Mouse (Mus musculus) kidney, embryonic 16.5 days (tissue): ENCODE measurements at regions not wholly inside any gene's neighbourhood (a gene's known extent, or its start where the extent isn't known, plus 50 kb on each side); places are given as distances from the start of the nearest gene placed in this dataset.

ENCODE experiments used
- ATAC-seq: fragments of 200-750 bp; cut with Nextera tagmentation; 2 replicates; pipeline ENCODE4 v1.8.0; 2017; ENCODE audit warnings: moderate TSS enrichment; ENCODE audit not compliant: low FRiP score, low TSS enrichment
- H3K27ac ChIP-seq: fragments of 300-500 bp; sonication (generic); 2 replicates; pipeline ENCODE4 v1.5.1; 2014; ENCODE audit warnings: low read length
- H3K27me3 ChIP-seq: fragments of 300-500 bp; sonication (generic); 2 replicates; pipeline ENCODE4 v1.6.1; 2014; ENCODE audit warnings: low read length, control low read depth, mixed read lengths; ENCODE audit not compliant: insufficient read depth
- H3K36me3 ChIP-seq: fragments of 300-500 bp; sonication (generic); 2 replicates; pipeline ENCODE4 v1.6.1; 2014; ENCODE audit warnings: low read length, control low read depth, mixed read lengths; ENCODE audit not compliant: insufficient read depth
- H3K4me1 ChIP-seq: fragments of 300-500 bp; sonication (generic); 2 replicates; pipeline ENCODE4 v1.6.1; 2014; ENCODE audit warnings: low read length, control low read depth, mixed read lengths; ENCODE audit not compliant: insufficient read depth
- H3K4me2 ChIP-seq: fragments of 300-500 bp; sonication (generic); replicated peaks from 2 replicates; pipeline ENCODE4 v1.6.1; 2014; ENCODE audit warnings: low read depth, low read length
- H3K4me3 ChIP-seq: fragments of 300-500 bp; sonication (generic); 2 replicates; pipeline ENCODE4 v1.5.1; 2014; ENCODE audit warnings: mild to moderate bottlenecking, low read length
- H3K9ac ChIP-seq: fragments of 300-500 bp; sonication (generic); replicated peaks from 2 replicates; pipeline ENCODE4 v1.6.1; 2014; ENCODE audit warnings: low read length
- H3K9me3 ChIP-seq: fragments of 300-500 bp; sonication (generic); 2 replicates; pipeline ENCODE4 v1.6.1; 2016; ENCODE audit warnings: low read length, control low read depth
- whole genome bisulfite sequencing: fragments of 180-500 bp; shearing (Covaris S2); extraction: QIAGEN DNeasy Blood & Tissue Kit; methylation state at CpG from one replicate; pipeline ENCODE4 v1.1.7; 2014; 5-methylcytosine and 5-hydroxymethylcytosine counted together

- no peak for ATAC-seq
- Histone ChIP-seq H3K27me3 (no peaks in the 10 kb centered on the region), H3K9me3 (no peaks in the 10 kb centered on the region), H3K4me1 (no peaks in the 10 kb centered on the region), H3K27ac (no peak overlapping the region), H3K36me3 (no peaks in the 10 kb centered on the region), H3K4me2 (no peak overlapping the region), H3K4me3 (no peak overlapping the region), H3K9ac (no peak overlapping the region)
- WGBS, result 54% methylated on average over 1 of the region's 1 CpGs
Measured at GRCm38 (mm10) chr2:56083226-56083625, 647.5 kb downstream of the Kcnj3 start.

- Histone ChIP-seq H3K27me3 (no peaks in the 10 kb centered on the region), H3K4me2 (no peak overlapping the region), H3K4me1 (no peaks in the 10 kb centered on the region), H3K9me3 (no peaks in the 10 kb centered on the region), H3K27ac (no peak overlapping the region), H3K4me3 (no peak overlapping the region), H3K9ac (no peak overlapping the region), H3K36me3 (no peaks in the 10 kb centered on the region)
- no peak for ATAC-seq
- WGBS, result 49% methylated on average over 3 of the region's 3 CpGs
Measured at GRCm38 (mm10) chr2:56109531-56109930, 673.8 kb downstream of the Kcnj3 start.

GRCm38 (mm10) chr2:56109975-56110374 lies 674.2 kb downstream of the Kcnj3 start:
- WGBS, result 58% methylated on average over 6 of the region's 6 CpGs
- ATAC-seq, result no peak
- Histone ChIP-seq H3K27me3 (no peaks in the 10 kb centered on the region), H3K4me3 (no peak overlapping the region), H3K36me3 (no peaks in the 10 kb centered on the region), H3K27ac (no peak overlapping the region), H3K9ac (no peak overlapping the region), H3K9me3 (no peaks in the 10 kb centered on the region), H3K4me1 (no peaks in the 10 kb centered on the region), H3K4me2 (no peak overlapping the region)

- peak; percentile 85 for ATAC-seq
- Histone ChIP-seq H3K9me3 (no peaks in the 10 kb centered on the region), H3K4me2 (no peak overlapping the region), H3K4me1 (no peaks in the 10 kb centered on the region), H3K27ac (no peak overlapping the region), H3K36me3 (no peaks in the 10 kb centered on the region), H3K4me3 (no peak overlapping the region), H3K9ac (no peak overlapping the region), H3K27me3 (peaks cover under 1% of the 10 kb centered on the region; the same call in 1 of the 2 replicates)
- 21% methylated on average over 3 of the region's 3 CpGs for WGBS
Measured at GRCm38 (mm10) chr2:56114469-56114868, 678.7 kb downstream of the Kcnj3 start.

- Histone ChIP-seq H3K9ac (no peak overlapping the region), H3K36me3 (no peaks in the 10 kb centered on the region), H3K9me3 (no peaks in the 10 kb centered on the region), H3K27me3 (peaks cover 4% of the 10 kb centered on the region; the same call in 1 of the 2 replicates), H3K27ac (no peak overlapping the region), H3K4me1 (no peaks in the 10 kb centered on the region), H3K4me3 (no peak overlapping the region), H3K4me2 (no peak overlapping the region)
- WGBS, result 36% methylated on average over 6 of the region's 6 CpGs
- ATAC-seq, result no peak
Measured at GRCm38 (mm10) chr2:56119368-56119767, 683.6 kb downstream of the Kcnj3 start.

- no peaks in the 10 kb centered on the region for H3K27me3 ChIP-seq
- H3K4me2 ChIP-seq, result no peak overlapping the region
- 72% methylated on average over 6 of the region's 6 CpGs for WGBS
- H3K36me3 ChIP-seq, result no peaks in the 10 kb centered on the region
- no peaks in the 10 kb centered on the region for H3K9me3 ChIP-seq
- H3K27ac ChIP-seq, result no peak overlapping the region
- H3K9ac ChIP-seq, result no peak overlapping the region
- H3K4me1 ChIP-seq, result no peaks in the 10 kb centered on the region
- no peak overlapping the region for H3K4me3 ChIP-seq
- no peak for ATAC-seq
Measured at GRCm38 (mm10) chr2:56147107-56147615, 711.4 kb downstream of the Kcnj3 start.

GRCm38 (mm10) chr2:56196449-56196848 lies 760.7 kb downstream of the Kcnj3 start:
- Histone ChIP-seq H3K4me1 (no peaks in the 10 kb centered on the region), H3K27me3 (no peaks in the 10 kb centered on the region), H3K4me3 (no peak overlapping the region), H3K27ac (no peak overlapping the region), H3K4me2 (no peak overlapping the region), H3K9ac (no peak overlapping the region), H3K36me3 (no peaks in the 10 kb centered on the region), H3K9me3 (no peaks in the 10 kb centered on the region)
- WGBS, result 76% methylated on average over 8 of the region's 8 CpGs
- no peak for ATAC-seq

GRCm38 (mm10) chr2:56227476-56227875 lies 791.7 kb downstream of the Kcnj3 start:
- no peak overlapping the region for H3K27ac ChIP-seq
- H3K4me1 ChIP-seq, result no peaks in the 10 kb centered on the region
- H3K9me3 ChIP-seq, result no peaks in the 10 kb centered on the region
- H3K27me3 ChIP-seq, result no peaks in the 10 kb centered on the region
- H3K4me3 ChIP-seq, result no peak overlapping the region
- no peaks in the 10 kb centered on the region for H3K36me3 ChIP-seq
- ATAC-seq, result no peak
- no peak overlapping the region for H3K4me2 ChIP-seq
- no peak overlapping the region for H3K9ac ChIP-seq
- WGBS, result 84% methylated on average over 7 of the region's 7 CpGs

GRCm38 (mm10) chr2:56233042-56233441 lies 797.3 kb downstream of the Kcnj3 start:
- Histone ChIP-seq H3K4me3 (no peak overlapping the region), H3K9ac (no peak overlapping the region), H3K27ac (no peak overlapping the region), H3K36me3 (no peaks in the 10 kb centered on the region), H3K27me3 (no peaks in the 10 kb centered on the region), H3K9me3 (no peaks in the 10 kb centered on the region), H3K4me1 (no peaks in the 10 kb centered on the region), H3K4me2 (no peak overlapping the region)
- WGBS, result 70% methylated on average over 1 of the region's 1 CpGs
- no peak for ATAC-seq

GRCm38 (mm10) chr2:56257044-56257954 lies 821.5 kb downstream of the Kcnj3 start:
- 44% methylated on average over 10 of the region's 10 CpGs for WGBS
- Histone ChIP-seq H3K4me1 (0 out of 2 replicates have a peak, but pooled peaks cover 4% of the 10 kb centered on the region), H3K27ac (no peak overlapping the region), H3K27me3 (no peaks in the 10 kb centered on the region), H3K4me2 (no peak overlapping the region), H3K9me3 (no peaks in the 10 kb centered on the region), H3K9ac (no peak overlapping the region), H3K4me3 (no peak overlapping the region), H3K36me3 (no peaks in the 10 kb centered on the region)
- no peak for ATAC-seq
